Mouse (Mus musculus): Measurements from ENCODE around the gene Ptgfrn.

The Ptgfrn gene

GRCm38 (mm10) chr3:101110043-101110837 is at the start of gene Ptgfrn:
Gene Ptgfrn, minus strand, starts transcription at chr3:101110278.
- no peak for DNase-seq (ENCODE audit: extremely low read depth, low read depth, low spot score)

- DNase-seq (ENCODE audit: extremely low read depth, low read depth, low spot score), result no peak
These were observed 49.6 kb upstream of the Ptgfrn start for GRCm38 (mm10) chr3:101159701-101160100.

DNA sequence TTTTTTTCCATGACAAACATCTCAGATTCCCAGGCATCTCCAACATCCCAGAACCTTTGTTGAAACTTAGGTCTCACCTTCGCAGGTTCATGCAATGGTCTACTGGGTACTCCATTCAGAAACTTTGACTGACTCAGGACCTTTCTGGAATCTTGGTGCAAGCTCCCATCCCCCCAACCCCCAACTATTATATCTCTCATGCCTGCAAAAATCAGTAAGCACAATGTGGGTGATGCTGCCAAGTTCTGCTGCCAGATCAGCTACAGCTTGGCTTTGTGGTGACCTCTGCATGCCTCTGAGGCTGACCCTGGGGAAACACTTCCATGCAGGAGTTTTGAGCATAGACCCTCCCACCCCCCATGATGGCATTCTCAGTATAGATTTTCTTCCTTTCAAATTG is 44.0 kb upstream of the Ptgfrn start:
- no peak for DNase-seq (ENCODE audit: extremely low read depth, low read depth, low spot score)

- no peak for DNase-seq (ENCODE audit: extremely low read depth, low read depth, low spot score)
These were observed 43.3 kb upstream of the Ptgfrn start for GRCm38 (mm10) chr3:101153341-101153740.

DNA sequence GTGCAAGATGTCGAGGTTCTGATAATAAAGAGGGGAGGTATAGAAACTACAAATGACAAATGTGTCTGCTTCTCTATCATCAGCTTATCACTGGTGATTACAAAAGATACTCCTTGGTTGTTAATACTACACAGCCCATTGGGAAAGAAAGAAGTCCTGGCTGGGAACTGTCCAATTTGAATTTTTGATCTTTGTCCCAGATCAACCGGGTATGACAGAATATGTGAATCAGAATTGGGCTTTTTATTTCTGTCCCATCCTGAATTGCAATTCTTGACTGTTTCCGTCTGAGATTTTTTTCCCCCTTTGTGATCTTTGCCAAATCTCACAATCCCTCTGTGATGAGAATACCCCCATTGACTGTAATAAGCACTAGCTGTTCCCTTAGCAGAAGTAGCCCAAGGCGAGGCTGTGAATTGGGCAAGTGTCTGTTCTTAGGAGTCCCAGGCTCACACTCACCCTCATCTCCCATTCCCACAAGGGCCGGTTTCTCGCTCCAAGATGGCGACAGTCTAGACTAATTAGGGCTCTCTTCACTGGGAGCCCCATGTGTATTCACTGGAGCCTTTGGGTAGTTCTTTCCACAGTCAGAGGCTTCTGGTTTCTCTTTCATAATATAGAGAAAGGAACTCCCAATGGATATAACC is 36.2 kb upstream of the Ptgfrn start:
- no peak for DNase-seq (ENCODE audit: extremely low read depth, low read depth, low spot score)

GRCm38 (mm10) chr3:101145292-101146046 is 35.4 kb upstream of the Ptgfrn start:
- DNase-seq (ENCODE audit: extremely low read depth, low read depth, low spot score), result no peak

GRCm38 (mm10) chr3:101144366-101144948 is 34.4 kb upstream of the Ptgfrn start:
- DNase-seq (ENCODE audit: extremely low read depth, low read depth, low spot score), result no peak

DNA sequence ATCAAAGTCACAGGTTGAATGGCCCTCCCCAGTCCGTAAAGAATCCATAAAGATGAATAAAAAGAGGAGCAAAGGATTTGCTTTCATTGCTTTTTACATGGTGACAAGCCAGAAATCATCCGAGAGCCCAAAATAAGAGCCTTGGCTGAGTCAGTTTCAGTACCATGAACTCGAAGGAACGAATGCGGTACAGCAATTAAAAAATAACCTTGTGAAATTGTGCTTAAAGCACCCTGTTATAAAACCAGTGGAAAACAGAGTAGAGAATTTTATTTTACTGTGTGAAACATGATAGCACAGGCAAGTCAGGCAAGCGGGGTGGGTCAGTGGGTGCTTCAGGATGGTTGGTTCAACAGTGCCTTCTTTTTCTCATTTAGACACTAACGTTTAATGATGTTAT is 33.4 kb upstream of the Ptgfrn start:
- no peak for DNase-seq (ENCODE audit: extremely low read depth, low read depth, low spot score)

DNA sequence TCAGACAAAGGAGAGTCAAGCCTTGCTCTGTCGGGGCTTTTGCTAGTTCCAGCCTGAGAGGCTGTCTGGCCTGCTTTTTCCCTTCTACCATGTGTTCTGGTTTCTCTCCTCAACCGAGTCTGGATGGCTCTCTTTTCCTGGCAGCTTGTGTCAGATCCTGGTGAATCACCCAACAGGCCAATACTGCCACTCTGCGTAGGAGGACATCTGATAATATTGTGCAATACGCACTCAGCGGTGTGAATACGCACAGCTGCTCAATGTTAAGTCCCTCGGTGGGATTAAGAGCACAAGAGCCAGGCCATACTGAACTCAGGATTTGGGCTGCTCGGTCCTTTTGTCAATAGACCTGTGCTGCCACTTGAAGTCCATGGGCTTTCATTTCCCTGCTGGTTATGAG is 31.8 kb upstream of the Ptgfrn start:
- DNase-seq (ENCODE audit: extremely low read depth, low read depth, low spot score), result peak; percentile 50

DNA sequence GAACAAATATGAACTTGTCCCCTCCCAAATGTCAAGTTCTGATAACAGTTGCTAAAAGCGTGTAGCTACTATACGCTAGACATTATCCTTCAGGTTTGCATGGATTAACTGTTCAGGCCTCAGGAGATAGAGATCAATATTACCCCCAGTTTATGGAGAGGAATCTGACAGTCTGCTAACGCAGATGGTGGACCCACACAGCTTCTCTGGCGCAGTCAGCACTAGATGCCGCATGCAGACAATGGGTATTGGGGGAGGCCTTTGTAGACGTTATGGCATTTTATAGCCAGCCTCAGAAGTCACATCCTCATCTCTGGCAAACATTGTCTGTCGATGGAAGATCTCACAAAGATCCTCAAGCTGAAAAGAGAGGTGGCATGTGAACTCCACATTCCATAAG is 29.9 kb upstream of the Ptgfrn start:
- no peak for DNase-seq (ENCODE audit: extremely low read depth, low read depth, low spot score)

GRCm38 (mm10) chr3:101136483-101136882 is 26.4 kb upstream of the Ptgfrn start:
- DNase-seq (ENCODE audit: extremely low read depth, low read depth, low spot score), result no peak

DNA sequence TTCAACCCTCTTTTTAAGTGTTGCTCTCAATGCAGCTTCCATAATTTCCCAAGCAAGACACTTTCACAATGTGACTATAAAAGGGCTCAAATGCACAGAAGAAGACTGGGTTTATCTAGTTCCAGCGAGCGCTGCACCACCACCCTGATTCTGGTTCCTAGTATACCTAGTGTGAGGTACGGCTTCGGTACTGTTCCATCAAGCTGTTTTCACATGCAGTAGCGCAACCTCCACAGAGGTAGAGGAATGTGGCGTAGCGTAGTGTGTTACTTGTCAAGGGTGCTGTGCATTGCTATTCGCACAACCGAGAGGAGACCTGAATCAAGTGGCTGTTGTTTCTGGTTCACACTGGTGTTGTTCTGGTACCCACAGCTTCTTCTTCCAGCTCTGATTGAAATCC is 24.8 kb upstream of the Ptgfrn start:
- no peak for DNase-seq (ENCODE audit: extremely low read depth, low read depth, low spot score)

- DNase-seq (ENCODE audit: extremely low read depth, low read depth, low spot score), result no peak
These were observed 22.9 kb upstream of the Ptgfrn start for GRCm38 (mm10) chr3:101132981-101133380.

DNA sequence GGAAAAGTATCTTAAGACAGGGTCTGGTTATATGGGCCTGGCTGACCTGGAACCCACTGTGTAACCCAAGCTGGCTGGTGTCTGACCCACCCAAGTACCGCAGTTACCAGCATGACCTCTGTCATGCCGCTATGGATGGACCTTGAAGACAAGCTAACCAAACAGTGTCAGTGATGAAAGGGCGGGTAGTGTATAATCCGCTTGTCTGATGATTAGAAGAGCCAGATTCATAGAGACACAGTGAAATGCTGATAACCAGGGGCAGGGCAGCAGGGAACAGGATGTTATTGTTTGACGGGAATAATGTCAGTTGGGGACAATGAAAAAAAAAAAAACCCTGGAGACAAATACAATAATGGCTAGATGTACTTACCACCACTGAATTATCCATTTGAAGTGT is 21.7 kb upstream of the Ptgfrn start:
- DNase-seq (ENCODE audit: extremely low read depth, low read depth, low spot score), result no peak

- no peak for DNase-seq (ENCODE audit: extremely low read depth, low read depth, low spot score)
These were observed 20.4 kb upstream of the Ptgfrn start for GRCm38 (mm10) chr3:101130526-101130925.

- no peak for DNase-seq (ENCODE audit: extremely low read depth, low read depth, low spot score)
These were observed 19.5 kb upstream of the Ptgfrn start for GRCm38 (mm10) chr3:101129620-101130019.

DNA sequence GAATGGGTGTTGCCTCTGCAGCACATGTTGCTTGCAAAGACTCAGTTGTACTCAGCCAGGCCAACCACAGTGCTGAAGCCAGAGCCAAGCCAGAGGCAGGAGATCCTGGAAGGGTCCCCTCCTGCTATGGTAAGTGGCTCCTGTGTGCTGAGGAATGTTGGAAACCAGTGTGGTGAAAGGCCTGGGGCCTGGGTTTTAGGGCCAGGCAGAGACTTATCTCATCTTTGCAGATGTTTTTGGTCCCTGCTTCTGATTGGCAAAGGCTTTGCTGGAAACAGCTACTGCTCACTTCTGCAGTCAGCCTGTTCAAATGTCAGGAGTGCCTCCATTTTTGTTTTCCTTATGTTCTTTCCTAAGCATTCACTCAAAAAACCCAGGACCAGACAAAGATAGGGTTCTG is 19.0 kb upstream of the Ptgfrn start:
- no peak for DNase-seq (ENCODE audit: extremely low read depth, low read depth, low spot score)

DNA sequence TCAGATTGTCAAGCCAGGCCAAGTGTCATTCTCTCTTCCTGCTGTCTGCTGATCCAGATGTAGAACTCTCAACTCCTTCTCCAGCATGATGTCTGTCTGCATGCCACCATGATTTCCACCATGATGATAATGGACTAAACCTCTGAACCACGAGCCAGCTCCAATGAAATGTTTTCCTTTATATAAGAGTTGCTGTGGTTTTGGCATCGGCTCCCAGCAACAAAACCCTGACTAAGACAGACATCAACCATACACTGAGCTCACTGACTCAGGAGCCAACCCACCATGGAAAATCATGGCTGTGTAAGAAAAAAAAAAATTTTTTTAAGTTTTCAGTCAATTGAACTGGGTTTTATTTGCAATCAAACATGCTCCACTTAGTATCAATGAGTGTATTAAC is 17.7 kb upstream of the Ptgfrn start:
- no peak for DNase-seq (ENCODE audit: extremely low read depth, low read depth, low spot score)

DNA sequence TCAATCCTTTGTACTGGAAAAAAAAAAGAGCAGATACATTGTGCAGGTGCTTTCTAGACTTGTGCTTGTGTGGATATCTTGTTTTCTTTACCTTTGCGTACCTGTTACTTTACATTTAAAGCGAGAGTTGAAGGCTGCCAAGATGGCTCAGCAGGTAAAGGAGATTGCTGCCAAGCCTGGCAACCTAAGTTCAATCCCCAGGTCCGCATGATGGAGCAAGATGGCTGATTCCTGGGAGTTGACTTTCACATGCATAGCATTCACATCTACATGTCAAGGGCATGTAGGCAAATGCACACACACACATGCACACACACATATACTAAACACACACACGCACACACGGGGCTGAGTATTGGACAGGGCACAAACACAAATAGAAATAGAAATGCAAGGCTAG is 14.6 kb upstream of the Ptgfrn start:
- no peak for DNase-seq (ENCODE audit: extremely low read depth, low read depth, low spot score)

DNA sequence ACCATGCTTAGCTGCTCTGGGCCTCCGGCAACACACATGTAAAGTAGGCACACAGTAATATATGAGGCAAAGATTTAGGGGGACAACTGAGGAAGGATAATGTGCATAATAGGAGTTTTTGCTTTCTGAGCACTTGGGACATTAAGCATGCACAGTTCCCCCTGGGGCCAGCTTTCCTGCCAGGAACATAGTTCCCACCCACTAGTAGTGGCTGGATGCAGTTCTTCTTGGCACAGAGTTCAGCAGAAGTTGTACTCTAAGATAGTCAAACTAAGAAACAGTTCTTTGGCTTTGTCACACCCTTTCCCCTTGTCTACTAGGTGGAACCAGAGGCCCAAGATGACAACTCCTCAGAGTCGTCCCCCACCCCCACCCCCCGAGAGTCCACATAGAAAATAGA is 12.4 kb upstream of the Ptgfrn start:
- DNase-seq (ENCODE audit: extremely low read depth, low read depth, low spot score), result no peak

DNA sequence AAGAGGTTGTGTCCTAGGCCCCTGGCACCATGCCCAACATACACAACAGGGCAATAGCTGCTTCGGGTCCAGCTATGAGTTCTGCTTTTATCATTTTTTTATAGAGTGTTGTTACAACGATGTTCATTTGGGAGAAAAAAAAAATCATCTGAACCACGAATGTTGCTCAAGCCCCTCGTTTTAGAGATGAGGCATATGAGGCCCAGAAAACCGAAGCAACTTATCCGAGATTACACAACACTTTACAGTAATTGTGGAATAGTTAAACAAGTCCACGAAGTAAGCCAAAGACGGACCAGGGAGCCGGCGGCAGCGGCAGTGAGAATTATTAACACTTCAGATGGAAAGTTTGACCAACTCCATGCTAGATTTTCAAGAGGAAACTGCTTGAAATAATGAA is 7.7 kb upstream of the Ptgfrn start:
- DNase-seq (ENCODE audit: extremely low read depth, low read depth, low spot score), result no peak

GRCm38 (mm10) chr3:101117386-101117749 is 7.3 kb upstream of the Ptgfrn start:
- DNase-seq (ENCODE audit: extremely low read depth, low read depth, low spot score), result no peak

Measured in fat pad, adult 2 months (tissue).